Mouse (Mus musculus) cerebellum, adult (tissue): ENCODE measurements around the gene Gtf2a1l.

Experiments
- ATAC-seq: cut with Nextera tagmentation; 2 replicates; pipeline ENCODE4 v1.9.2; 2017; ENCODE audit warnings: mild to moderate bottlenecking, moderate library complexity, mixed read lengths; ENCODE audit not compliant: insufficient number of reproducible peaks, low FRiP score, low TSS enrichment

Gene Gtf2a1l

DNA sequence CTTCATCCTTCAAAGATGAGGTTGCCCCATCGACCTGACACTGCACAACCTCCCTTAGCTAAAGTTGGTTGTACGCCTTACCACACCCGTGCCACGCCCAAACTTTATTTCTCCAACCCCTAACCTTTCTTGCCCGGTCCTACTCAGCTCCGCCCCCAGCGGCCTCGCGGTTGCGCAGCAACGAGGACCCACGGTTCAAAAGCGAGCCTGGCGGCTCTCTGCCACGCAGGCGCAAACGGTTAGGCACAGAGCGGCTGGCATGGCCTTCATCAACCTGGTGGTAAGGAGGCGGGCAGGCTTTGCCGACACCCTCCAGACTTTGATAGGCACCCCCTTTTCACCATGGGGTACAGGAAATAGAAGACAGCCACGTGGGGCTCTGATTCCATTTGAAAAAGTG, at the start of gene Gtf2a1l:
Gtf2a1l (plus strand) TSS at position 209 of the 400 bp plus-strand sequence.
- ATAC-seq: no peak

DNA sequence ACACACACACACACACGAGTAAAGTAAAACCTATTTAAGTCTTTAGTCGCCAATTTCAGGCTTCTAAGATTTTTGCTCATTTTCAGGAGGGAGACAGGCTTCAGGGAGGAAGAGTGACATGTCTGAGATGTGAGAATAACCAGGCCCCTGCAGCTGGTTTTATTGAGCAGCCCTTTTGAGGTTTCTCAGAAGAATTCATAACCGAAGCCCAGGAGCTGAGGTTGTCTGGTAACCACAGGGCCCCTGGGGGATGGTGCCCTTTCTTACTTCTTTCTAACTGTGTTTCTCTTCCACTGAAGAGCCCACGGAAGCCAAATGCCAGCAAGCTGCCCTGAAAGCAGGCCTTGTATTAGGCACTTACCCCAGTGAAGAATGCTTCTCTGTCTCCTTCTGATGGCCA, 47.5 kb upstream of the Gtf2a1l start:
- no peak for ATAC-seq

DNA sequence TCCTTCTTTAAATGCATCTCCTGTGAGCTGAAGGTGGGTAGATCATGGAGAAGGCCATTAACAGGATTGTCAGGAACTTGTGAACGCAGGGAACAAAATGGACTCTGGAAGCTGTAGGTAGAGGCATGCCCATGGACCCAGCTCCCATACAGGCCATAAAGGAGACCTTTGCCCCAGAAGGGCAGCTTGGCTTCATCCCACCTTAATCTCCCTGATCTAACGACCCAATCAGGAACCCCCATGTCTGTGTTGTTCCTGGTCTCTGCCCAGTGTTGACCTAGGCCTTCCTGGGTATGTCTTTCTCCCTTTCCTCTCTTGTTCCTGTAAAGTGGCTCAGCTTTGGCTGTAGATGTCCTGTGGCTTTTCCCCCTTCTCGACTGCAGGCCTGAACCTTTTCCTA, 47.1 kb upstream of the Gtf2a1l start:
- ATAC-seq: no peak

DNA sequence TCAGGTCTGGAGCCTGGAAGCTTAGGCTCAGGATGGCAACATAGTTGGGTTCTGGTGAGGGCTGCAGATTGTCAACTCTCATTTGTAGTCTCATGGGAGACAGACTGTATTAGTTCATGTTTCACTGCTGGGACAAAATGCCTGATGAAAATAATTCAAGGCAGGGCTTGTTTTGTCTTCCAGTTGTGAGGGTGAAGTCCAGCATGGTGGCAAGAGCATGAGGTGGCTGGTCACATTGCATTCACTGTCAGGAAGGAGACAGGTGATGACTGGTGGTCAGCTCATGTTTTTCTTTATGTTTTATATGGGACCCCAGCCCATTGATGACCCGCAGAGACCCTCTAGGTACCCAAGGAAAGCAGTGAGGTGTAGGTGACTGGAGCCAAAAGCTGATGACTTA, 45.7 kb upstream of the Gtf2a1l start:
- no peak for ATAC-seq

DNA sequence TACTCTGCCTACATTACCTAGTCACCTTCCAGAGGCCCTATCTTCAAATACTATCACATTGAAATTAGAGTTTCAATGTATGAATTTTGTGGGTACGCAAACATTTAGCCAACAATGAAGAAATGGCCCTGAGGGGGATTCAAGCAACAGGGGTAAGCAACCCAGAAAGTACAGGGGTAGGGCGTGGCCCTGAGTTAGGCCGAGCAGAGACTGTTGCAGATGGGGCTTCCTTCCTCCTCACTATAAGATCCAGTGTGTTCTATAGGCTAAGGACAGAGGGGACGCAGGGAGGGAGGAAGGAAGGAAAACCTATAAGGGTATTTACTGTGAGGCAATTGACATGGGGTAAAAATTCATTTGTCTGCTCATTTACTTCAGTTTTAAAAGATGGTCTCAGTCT, 44.1 kb upstream of the Gtf2a1l start:
- no peak for ATAC-seq

DNA sequence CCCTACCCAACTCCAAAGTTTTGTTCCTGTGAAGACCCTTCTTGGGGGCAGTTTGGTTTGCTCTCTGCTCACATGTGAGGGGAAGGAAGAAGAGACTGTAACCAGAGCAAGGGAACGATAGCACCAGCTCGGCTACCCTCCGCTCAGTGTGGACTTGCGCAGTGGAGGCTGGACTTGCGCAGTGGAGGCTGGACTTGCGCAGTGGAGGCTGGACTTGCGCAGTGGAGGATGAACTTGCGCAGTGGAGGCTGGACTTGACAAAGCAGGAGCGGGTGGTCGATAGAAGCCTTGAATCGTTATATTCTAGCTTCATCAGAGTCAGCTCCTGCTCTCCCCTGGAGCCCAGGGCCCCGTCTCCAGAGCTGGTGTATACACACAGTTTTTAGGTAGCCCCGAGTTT, 43.1 kb upstream of the Gtf2a1l start:
- no peak for ATAC-seq

DNA sequence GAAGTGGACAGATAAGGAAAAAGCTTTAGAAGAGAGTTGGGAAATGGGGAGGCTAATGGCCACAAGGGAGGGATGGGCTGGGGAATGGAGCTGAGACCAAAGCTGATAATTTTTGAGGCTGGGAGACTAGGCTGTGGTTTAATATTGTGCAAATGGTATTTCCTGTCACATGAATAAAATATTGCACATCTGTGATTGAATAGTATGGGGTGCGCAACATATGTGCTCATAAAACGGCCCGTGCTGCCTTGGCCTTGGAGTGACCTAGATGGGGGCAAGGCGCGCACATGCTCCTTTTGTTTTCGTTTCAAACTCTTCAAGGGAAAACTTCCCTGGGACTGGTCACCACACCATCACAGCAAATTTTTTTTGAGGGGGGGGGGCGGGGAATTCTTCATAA, 42.5 kb upstream of the Gtf2a1l start:
- no peak for ATAC-seq

DNA sequence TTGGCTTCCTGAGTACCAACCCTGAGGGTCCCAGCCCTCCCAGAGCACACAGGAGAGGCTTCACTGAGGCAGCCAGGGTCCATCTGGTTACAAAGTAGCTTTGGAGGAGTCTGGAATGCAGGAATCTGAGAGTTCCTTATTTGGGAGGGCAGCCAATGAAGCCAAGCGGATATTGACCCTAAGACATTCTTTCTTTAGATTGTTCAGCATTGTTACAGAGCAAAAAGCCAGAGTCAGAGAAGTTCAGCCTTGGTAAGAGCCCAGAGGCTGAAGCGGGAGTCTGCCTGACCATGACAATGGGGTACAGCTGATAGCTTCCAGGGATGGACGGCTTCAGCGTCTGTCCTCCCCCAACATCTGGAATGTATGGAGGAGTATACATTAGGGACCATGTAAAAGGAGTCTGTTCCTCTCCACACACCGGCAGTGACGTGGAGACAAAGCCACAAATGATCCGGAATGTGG, 42.1 kb upstream of the Gtf2a1l start:
- no peak for ATAC-seq

DNA sequence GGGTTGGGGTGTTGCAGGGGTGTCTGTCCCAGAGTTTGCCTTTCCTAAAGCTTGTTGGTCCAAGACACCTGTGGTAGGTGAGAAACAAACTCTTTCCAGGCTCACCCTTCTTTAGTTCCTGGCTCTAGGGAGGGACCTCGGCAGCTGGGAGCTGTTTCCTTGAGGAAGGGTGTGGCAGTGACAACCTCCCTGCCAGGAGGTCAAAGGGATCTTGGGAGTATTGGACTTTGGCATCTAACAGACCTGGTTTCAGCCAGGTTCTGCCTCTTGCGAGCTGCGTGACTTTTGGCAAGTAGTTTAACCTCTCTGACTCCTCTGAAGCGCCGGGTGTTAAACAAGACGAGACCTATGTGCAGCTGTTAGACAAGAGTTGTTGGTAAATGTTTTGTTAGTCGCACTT, 41.3 kb upstream of the Gtf2a1l start:
- no peak for ATAC-seq

DNA sequence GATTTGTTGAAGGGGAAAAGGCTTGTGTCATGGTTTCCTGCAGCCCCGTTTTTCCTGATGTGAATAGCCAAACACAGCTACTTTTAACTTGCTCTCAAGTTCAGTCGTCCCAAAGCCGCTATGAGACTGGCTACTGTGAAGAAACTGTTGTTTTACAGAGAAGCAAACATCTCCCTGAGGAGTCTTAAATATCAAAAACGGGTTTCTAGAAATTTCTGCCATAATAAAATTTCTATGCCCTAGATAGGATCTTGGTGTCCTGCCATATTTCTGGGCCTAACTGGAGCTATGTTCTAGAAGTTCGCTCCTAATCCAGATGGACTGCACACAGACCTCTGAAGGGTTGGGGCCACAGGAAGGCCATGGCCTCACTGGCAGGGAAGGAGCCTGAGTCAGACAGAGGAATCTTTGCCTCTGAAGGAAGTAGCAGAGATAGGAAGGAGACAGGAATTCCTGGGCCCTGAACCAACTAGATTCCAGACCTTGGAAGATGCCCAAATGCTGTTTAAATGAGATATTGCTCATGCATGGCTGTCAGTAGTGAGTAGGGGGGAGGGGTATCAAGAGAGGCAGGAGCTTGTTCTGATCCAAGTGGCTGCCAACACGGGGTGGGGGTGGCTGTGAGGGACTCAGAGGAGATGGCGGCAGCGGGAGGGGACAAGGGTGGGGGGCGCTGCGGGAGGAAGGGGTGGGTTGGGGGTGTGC, 39.6 kb upstream of the Gtf2a1l start:
- no peak for ATAC-seq

DNA sequence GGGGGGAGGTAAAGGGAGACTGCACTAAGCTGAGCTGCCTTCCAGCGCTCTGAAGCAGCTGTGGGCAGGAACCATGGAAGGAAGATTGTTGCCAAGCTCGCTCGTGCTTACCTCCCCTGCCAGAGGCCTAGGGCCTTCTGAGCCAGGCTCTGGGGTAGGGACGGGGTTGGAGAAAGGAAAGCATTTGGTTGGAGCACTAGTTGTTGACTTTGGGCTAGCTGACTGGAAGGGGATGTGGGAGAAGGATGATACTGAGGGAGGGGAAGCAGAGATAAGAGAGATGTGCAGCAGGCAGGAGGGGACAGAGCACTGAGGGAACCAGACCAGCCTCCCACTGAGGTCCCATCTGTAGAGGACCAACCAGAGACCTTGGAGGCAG, 39.1 kb upstream of the Gtf2a1l start:
- ATAC-seq: no peak

DNA sequence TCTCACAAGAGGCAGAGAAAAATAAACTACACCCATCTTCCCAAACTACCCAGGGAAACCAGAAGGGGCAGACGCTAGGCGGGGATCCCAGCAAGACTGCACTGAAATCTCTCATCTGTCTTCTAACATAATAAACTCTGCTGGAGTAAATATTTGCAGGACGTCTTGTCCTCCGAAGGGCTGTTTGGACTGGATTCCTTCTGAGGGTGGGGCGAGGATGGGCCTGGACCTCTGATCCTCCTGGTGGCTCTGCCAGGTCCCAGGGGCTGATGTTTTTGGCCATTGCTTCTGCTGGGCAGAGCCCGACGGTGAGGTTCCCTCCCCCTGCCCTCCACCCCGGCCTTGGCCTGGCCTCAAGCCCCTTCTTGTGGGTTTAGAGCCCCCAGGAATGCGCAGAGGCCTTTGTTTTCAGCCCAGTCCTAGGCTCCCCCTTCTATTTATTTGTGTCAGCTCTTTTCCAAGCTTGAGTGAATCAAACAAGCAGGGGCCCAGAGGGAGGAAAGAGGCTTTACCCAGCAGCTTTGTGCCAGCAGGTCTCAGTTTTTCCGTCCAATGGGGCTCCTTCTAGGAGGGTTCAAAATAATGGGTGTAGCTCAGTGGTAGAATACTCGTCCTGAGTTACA, 38.4 kb upstream of the Gtf2a1l start:
- 0 out of 2 replicates have a peak, but pooled peaks have one; percentile 15 for ATAC-seq

DNA sequence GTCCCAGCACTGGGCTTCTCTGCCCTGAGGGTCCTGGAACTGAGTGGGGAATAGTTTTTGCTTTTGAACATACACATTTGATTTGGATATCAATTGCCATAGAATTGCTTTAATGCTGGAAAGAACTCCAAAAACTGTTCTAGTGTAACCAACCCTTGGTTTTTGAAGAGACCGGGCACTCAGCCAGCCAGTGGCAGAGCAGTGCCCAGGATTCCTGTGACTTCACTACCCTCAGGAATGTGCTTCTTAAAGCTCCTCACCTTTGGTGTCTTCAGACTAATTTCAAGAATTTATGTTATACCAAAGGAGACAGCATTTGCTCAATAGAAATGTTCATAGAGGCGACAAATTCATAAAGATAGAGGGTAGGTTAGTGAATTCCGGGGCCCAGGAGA, 37.9 kb upstream of the Gtf2a1l start:
- ATAC-seq: no peak

DNA sequence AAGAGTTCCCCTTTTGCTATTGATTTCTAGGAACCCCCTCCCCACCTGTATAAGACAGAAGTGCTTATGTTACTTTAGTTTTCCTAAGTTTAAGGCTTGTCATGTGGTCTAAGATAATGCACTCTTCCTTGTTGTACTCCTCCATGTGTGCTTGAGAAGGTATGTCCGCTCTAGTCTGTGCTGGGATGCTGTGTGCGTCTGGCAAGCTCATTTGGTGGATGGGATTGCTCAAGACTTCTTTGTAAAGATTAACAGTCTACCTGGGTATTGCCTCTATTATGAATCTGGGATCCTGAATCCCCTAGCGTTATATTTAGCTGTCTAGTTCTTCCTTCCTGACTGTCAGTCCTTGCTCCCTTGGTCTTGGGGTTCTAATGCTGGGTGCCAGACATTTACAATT, 35.8 kb upstream of the Gtf2a1l start:
- ATAC-seq: no peak

DNA sequence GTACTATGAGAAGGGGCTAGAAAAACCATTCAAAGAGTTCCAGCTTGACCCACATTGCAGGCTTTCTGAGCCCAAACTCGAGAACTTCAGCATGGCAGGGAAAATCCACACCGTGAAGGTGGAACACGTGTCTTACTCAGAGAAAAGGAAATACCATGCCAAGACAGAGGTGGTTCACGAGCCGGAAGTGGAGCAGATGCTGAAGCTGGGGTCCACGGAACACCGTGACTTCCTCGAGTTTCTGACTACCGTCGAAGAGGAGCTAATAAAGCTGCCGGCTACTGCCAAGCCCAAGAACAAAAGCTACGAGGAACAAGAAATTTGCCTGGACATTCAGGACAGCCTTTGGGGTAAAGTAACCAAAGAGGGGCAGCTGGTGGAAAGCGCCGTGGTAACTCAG, 32.4 kb upstream of the Gtf2a1l start:
- ATAC-seq: no peak

DNA sequence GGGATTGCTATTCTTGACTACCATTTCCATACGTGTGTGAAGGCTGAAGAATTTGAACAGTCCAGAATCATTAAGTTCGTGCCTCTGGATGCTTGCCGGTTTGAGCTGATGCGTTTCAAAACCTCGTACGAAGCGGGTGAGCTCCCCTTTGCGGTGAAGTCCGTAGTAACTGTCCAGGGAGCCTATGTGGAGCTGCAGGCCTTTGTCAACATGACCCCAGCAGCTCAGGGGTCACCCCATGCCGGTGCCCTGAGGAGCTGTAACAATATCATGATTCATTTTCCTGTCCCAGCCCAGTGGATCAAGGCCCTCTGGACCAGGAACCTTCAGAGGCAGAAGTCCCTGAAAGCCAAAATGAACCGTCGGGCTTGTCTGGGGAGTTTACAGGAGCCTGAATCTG, 31.9 kb upstream of the Gtf2a1l start:
- no peak for ATAC-seq

DNA sequence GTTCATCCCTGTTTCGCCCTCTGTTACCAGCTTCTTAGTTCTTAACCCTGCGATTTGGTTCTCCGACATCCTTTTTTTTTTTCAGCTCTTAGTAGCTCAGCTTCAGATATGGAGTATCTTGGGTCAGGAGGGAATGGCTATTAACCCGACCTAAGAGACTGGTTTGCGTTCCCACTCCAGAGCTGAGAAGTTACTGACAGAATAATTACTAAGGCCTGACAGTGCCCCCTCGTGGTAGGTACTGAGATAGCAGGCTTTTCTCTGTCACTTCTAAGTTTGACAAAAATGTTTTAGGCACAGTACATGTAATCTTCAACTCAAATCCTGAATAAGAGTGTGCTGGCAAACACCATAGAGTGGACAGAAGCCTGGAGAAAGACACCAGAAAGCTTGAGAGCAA, 27.4 kb upstream of the Gtf2a1l start:
- peak; percentile 56; the same call in 1 of the 2 replicates for ATAC-seq

DNA sequence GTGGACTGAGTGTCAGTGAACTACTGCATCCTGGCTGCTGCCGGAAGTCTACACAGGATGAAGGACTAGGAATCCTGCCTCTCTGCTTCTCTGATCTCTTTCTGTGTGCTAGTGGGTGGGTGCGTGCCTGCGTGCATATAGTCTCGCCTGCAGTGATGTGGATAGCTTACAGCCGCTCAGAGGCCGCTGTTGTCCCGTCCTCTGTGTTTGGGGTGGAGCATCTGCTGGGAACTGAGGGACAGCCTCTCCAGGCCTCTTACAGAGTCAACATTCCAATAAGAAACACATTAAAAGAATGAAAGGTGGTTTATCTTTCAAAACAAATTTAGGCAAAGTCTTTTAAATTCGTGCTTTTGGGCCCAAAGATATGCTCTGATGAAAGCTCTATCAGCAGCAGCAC, 26.6 kb upstream of the Gtf2a1l start:
- no peak for ATAC-seq

DNA sequence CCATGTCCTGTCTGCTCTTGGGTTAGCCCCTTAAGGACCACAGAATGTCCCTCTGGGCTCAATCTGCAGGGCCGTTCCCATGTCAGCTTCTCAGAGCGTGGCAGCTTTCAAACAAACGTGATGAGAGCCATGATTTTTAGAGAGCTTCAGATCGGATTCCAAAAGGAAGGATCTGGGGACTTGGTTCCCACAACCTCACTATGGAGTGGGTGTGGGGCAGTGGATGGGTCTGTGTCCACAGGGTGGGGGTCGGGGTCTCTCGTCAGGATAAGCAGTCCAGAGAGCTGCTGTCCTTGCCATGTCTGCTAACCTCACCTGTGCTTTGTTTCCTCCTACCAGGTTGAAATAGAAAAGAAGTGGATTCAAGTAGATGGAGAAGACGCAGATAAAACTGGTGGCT, 23.6 kb upstream of the Gtf2a1l start:
- no peak for ATAC-seq

DNA sequence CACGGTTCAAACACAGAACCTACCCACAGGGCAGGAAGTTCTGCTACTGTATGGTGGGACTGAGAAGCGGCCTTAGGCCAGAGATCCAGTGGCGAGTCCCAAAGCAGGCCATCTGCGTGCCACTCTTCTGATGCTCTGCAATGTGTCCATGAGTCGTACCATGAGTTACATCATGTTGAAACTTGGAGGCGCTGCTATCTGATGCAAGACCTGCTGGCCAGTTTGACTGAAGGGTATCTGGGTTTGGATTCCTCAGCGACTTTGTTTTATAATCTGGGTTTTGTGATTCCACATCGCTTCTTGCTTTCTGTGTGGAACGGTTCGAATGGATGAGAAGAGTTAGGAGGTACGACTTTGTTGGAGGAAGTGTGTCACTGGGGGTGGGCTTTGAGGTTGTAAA, 23.2 kb upstream of the Gtf2a1l start:
- no peak for ATAC-seq

DNA sequence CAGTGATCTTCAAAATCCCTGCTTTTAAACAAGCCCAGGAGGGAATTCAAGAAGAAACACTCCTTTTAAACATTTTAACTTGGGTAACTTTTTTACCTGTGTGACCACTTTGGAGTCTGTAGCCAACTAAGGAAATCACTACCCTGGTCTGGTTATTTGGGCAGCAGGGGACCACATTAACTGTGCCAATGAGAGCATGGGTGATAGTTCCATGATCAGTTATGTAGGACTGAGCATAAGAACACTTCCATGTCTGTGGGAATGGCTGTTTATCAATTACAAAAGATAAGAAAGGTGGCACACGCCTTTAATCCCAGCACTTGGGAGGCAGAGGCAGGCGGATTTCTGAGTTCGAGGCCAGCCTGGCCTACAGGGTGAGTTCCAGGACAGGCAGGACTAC, 21.3 kb upstream of the Gtf2a1l start:
- no peak for ATAC-seq

DNA sequence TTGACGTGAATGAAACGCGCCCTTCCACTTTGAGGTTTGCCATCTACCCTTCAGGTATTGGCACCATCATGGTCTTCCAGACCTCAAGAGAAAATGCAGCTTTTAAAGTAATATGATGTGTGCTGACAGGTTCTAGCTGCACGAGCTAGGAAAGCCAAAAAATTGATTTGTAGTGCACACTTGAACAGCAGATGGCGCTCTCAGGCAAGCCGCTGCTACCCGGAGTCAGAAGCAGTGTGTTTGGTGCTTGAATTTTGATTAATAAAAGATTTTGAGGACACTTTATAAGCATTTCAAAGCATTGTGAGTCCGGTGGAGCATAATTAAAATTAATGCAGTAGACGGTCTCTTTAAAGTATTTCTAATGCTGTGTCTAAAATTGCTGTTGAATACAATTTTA, 16.4 kb upstream of the Gtf2a1l start:
- 0 out of 2 replicates have a peak, but pooled peaks have one; percentile 50 for ATAC-seq
